In genomic region chr7:128777201-128777600, GRCm38 (mm10) we compare ENCODE assay signal across 15 mouse cellular contexts. TPM values are rescaled to one million over a fixed set of nuclear protein-coding genes. Genes with fewer than 3 reads are reported as not detected.
DNase-seq lines count a peak whose midpoint lies in the region.
"Had no signal": no experiment of that assay in that cellular context is flagged by ENCODE, and none has a peak within 500 bp of the region (broad histone marks: within the 10 kb centered on the region; RNA-seq: fewer than 3 reads in every experiment).

No protein-coding gene starts in this region.

- DNase-seq in adrenal gland, adult (ENCODE audit: inconsistent age in 2 of 2, low spot score in 1 of 2), result peak; percentile 58 to 76
- no peak for DNase-seq in adrenal gland, postnatal 4 days (ENCODE audit: low spot score in 2 of 2)
- peak; percentile 15 for DNase-seq in adrenal gland, adult 8-10 months
- DNase-seq in adrenal gland, postnatal 25 days, result no peak
- DNase-seq in NIH3T3 (ENCODE audit: low read depth), result peak; percentile 9
- DNase-seq in adrenal gland, postnatal 36 days, result peak; percentile 19 to 20
- no peak for DNase-seq in kidney, adult 8-10 months
- DNase-seq: B cell, adult 2 months; cerebellum, adult 11 months; cerebellum, adult 18-20 months; cerebellum, adult 8-10 months; cerebellum, adult 9-11 months; cerebellum, postnatal 14 days; cerebellum, postnatal 36 days; embryo, embryonic 11 days had no signal

RNA-seq across cellular contexts. Expression of gene Sec23ip, which starts 32.5 kb away (rescaled TPM):
- total RNA-seq in adrenal gland, postnatal 4 days (2021), result 10 to 100 TPM; 43.7 to 46.0 TPM
- total RNA-seq in adrenal gland, adult 8-10 months (2022), result 10 to 100 TPM; 40.6 to 62.4 (median 52.2) TPM
- total RNA-seq in adrenal gland, postnatal 25 days (2021), result 38.4 and 40.8 TPM in 2 replicates
- total RNA-seq in adrenal gland, postnatal 36 days (2021), result 10 to 100 TPM; 42.4 to 44.0 TPM

RNA-seq across cellular contexts. Expression of gene Mcmbp, which starts 36.9 kb away (rescaled TPM):
- total RNA-seq in adrenal gland, postnatal 4 days (2021), result 10 to 100 TPM; 49.0 to 50.8 TPM
- 10 to 100 TPM; 29.2 to 37.8 (median 35.0) TPM for total RNA-seq in adrenal gland, adult 8-10 months (2022)
- total RNA-seq in adrenal gland, postnatal 25 days (2021), result 42.3 and 43.2 TPM in 2 replicates
- 10 to 100 TPM; 33.9 to 37.2 TPM for total RNA-seq in adrenal gland, postnatal 36 days (2021)

Comparison
In these comparisons a context has a peak if more than half of its experiments do, and no peak if none do; other contexts are left out.
1. DNase-seq: peak in adrenal gland, adult (2 of 2), adrenal gland, adult 8-10 months (single experiment), NIH3T3 (single experiment) and adrenal gland, postnatal 36 days (2 of 2); none in adrenal gland, postnatal 4 days (0 of 2), adrenal gland, postnatal 25 days (single experiment) and kidney, adult 8-10 months (0 of 2).